Mouse (Mus musculus): ENCODE measurements around the gene Aldh1b1. TPM values are rescaled to one million over a fixed set of nuclear protein-coding genes. Genes with fewer than 3 reads are reported as not detected.

Aldh1b1 gene
- total RNA-seq, 2 experiments from 2014 or later: 1.7 TPM; not detected in 1

DNA sequence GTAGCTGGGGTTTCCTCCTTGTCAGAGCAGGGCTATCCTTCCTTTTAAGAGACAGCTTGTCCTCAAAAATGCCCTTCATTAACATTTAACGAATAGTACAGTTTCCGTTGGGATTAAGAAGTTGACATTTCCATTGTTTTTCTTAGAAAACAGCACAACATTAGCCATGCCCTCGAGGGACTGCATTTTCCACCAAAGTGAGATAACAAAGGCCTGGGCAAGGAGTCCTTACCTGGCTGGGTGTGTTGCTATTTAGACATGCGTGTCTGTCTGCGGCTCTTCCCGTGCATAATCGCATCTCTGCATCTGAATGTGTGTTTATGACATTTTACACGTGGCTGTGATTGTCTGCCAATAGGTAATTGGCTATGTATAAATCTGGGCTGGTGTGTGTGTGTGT lies 27.6 kb upstream of the Aldh1b1 start:
- ATAC-seq (replicated peaks; ENCODE audit: low FRiP score, poor library complexity, severe bottlenecking): no peak

DNA sequence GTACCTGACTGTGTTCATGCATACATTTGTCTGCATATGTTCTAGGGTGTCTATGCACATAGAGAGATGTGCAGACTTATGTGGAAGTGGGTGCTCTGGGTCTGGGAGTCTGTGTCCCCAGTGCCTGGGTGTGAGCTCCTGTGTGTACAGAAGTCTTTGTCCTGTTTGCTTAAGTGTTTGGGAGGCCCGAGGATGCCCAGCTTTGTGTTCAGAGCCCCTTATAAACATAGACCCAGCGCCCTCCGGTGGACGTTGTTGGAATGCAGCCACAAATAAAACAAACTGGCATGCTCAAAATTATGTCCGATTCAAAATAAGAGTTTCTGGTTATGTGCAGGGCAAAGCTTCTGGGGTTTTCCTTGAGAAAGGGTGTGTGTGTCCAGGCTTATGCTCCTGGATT lies 27.2 kb upstream of the Aldh1b1 start:
- no peak for ATAC-seq (replicated peaks; ENCODE audit: low FRiP score, poor library complexity, severe bottlenecking)

DNA sequence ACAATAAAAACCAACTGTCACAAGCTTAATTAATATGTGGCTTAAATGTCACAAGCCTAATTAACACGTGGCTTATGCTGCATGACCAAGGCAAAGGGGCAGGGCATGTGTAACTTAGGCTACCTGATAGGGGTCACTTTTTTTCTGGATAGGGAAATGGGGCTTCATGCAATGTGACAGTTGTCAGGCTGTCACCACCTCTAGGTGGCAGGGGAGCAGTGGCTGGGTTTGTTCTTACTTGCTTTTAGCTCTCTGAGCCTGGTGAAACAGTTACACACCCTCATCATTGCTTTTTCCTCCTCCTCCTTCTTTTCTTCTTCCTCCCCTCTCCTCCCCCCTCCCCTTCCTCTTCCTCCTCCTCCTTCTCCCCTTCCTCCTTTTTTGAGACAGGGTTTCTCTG lies 15.2 kb upstream of the Aldh1b1 start:
- ATAC-seq (replicated peaks; ENCODE audit: low FRiP score, poor library complexity, severe bottlenecking): no peak

DNA sequence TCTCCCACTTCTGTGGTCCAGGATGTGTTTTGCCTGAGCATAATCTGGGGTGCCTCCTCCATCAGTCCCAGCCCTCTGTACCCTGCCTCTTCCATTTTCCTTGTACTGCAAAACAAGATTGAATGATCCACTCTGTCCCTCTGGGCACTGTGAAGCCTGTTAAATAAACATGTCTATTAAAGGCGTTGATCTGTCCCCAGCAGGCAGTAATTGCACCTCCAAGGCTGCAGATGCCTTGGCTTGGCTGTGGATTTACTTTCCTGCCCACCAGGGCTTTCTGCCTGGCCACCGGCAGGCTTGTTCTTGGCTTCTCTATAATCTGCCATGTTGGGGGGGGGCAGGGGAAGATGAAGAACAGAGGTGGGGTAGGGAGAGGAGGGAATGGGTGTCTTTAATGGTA lies 12.9 kb upstream of the Aldh1b1 start:
- no peak for ATAC-seq (replicated peaks; ENCODE audit: low FRiP score, poor library complexity, severe bottlenecking)

DNA sequence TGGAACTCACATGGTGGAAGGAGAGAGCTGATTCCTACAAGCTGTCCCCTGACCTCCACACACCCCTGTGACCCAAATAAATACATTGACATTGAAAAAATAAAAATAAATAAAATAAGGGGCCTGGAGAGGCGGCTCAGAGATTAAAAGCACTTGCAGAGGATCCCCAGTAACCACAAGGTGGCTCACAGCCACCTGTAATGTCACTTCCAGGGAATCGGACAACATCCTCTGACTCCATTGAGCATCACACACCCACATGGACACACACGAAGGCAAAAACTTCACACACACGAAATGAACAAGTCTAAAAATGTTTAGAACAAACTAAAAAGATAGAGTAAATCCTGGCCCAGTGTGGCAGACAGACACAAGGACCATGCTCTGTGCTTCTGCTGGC lies 12.1 kb upstream of the Aldh1b1 start:
- ATAC-seq (replicated peaks; ENCODE audit: low FRiP score, poor library complexity, severe bottlenecking): no peak

DNA sequence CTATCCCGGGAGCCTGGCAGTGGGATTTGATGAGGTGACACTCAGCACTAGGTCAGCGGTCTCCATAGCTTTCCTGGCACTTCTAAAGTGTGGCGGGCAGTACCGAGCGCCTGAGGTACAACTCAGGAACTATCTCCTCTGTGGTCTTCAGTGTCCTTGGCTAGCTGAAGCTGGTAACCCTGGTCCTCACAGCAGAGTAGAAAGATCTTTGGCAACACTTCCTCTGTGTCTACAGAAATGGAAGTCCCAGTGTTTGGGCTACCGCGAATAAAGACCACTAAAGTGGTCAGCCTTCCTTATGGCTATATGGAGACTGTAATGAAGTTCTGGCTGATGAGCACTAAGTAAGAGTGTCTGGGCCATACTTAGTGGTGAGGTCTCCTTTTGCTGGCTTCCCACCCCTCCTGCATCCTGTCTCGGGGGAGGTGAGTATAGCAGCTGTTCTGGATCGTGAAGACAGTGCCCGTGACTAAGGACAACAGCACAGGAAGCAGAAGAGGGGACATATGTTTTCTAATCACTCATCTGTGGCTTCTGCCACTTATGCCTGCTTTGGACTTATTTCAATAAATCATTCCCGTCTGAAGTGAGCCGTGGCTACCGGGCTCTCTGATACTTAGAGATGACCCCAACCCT lies 10.3 kb upstream of the Aldh1b1 start:
- ATAC-seq (replicated peaks; ENCODE audit: low FRiP score, poor library complexity, severe bottlenecking): no peak

DNA sequence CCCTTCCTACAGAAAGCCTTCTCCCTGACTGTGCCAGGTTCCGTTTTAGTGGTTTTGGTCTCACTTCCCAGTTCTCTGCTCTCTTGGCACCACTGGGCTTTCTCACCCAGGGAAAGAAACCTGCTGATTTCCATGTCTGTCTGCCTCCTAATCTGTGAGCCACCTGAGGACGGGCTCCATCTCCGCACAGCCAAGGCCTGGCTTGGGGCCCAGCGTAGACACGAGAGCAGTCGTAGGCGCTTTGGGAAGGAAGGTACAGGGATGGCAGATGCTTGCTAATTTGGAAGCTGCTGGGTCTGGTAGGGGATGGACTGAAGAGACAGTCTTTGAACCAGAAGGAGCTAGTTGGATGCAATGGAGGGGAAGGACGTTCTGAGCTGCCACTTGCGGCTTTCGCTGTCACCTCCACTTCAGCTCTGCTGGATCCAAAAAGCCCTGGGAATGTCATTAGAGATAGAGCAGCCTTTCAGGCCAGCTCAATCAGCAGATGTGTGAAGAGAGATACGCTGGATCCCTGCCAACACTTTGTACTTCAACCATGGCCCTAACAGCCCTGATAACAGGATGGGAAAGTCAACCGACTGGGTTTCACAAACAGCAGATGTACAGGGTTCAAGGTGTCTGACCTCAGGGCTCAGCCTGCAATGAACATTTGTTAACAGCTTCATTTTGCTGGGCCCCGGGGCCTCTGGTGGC lies 9.4 kb upstream of the Aldh1b1 start:
- ATAC-seq (replicated peaks; ENCODE audit: low FRiP score, poor library complexity, severe bottlenecking): no peak

DNA sequence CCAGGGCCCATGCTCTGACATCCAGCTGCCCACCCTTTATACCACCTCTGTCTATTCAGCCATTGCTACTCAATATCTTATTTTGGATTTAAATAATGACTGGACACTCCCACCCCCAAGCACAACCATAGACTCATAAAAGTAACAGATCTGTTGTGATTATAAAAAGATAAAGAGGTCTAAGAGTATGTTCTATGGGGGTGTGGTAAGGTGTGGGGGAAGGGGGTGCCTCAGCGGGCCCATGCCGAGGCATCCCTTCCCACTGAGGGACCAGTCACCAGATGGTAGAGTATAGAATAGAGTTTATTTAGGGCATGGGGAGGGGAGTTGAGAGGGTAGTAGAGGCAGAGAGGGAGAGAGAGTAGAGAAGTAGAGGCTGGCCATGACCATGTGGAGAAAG lies 8.8 kb upstream of the Aldh1b1 start:
- ATAC-seq (replicated peaks; ENCODE audit: low FRiP score, poor library complexity, severe bottlenecking): no peak

DNA sequence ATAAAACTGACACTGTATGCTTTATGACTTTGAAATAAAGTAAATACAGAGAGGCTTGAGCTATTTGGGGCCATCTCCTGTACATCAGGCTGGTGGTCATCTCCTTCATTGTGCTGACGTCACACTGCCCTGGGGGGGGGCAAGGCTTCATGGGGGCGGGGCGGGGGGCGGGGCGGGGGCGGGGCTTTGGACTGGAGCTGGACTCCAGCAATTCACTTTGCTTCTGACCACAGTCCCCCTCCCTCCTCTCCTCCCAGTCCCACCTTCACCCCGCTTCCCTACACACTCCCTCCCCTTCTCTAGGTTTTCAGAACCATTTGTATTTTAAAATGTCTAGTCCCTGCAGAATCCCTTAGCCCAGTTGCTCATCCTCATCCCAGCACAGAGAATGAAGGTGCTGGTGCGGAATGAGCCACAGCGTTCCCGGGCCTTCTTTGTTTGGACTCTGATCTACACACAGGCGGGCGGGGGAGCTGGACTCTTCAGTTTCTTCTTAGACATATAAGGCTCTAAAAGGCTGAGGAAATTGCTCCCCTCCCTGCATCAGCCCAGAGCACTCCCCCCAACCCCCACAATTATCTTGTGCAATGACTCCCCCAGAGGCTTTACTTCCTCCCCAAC lies 3.5 kb upstream of the Aldh1b1 start:
- no peak for ATAC-seq (replicated peaks; ENCODE audit: low FRiP score, poor library complexity, severe bottlenecking)

DNA sequence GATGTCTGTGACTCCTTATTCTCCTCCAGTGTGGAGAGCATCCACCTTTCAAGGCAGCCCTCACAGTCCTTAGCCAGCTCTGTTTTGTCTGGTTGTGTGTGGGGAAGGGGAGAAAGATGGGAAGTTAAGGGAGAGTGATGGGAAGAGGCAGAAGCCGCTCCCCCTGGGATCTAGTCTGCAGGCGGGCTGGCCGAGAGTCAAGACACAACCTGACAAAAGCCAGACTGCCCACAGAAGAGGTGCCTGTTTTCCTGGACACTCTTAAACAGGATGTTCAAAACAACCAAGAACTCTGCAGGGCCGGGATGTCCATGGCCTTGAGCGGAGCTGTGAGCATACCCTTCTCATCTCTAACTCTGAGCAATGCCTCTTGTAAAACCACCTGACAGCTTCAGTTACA lies 2.1 kb upstream of the Aldh1b1 start:
- no peak for ATAC-seq (replicated peaks; ENCODE audit: low FRiP score, poor library complexity, severe bottlenecking)

DNA sequence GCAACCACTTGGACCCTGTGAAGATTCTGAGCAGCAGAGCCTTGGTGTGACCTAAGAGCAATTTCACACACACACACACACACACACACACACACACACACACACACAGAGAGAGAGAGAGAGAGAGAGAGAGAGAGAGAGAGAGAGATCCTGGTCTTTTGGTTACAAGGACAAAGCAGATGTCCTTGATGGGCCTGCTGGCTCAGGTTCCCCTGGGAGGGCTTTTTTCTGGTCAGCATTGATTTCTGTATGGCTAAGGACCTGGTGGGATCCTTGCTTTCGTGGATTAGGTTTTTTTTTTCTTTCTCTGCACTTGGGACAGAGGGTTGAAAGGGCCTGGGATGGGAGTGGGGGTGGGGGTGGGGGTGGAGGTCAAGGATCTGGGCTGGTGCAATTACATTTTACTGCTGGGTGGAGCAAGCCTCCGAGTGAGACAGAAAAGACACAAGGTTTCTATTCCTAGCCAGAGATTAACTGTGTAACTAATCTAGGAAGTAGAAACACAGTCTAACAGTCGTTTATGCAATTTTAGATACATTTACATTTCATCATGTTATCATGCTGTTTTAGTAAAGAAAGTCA lies 1.2 kb downstream of the Aldh1b1 start:
- ATAC-seq (replicated peaks; ENCODE audit: low FRiP score, poor library complexity, severe bottlenecking): no peak

DNA sequence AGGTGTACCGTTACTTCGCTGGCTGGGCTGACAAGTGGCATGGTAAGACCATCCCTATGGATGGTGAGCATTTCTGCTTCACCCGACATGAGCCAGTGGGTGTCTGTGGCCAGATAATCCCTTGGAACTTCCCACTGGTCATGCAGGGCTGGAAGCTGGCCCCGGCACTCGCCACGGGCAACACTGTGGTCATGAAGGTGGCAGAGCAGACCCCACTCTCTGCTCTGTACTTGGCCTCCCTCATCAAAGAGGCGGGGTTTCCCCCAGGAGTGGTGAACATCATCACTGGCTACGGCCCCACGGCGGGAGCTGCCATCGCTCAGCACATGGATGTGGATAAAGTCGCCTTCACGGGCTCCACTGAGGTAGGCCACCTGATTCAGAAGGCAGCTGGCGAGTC lies 4.1 kb downstream of the Aldh1b1 start:
- no peak for ATAC-seq (replicated peaks; ENCODE audit: low FRiP score, poor library complexity, severe bottlenecking)

DNA sequence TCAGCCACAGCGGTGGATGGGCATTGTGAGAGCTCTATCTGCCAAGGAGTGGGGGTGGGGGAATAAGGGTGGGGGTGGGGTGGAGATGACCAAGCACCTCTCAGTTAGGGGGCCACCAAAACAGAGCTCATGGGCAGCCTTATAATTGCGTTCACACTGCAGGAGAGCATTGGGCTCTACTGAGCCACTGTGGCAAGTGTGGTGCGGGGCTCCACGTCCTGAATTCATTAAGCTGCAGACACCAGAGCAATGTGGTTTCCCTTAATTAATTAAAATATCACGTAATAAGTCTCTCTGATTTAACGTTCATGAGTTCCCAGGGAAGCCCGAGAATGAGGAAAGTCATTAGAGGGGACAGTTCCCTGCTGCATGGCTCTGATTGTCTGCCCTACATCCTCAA lies 9.2 kb downstream of the Aldh1b1 start:
- no peak for ATAC-seq (replicated peaks; ENCODE audit: low FRiP score, poor library complexity, severe bottlenecking)

DNA sequence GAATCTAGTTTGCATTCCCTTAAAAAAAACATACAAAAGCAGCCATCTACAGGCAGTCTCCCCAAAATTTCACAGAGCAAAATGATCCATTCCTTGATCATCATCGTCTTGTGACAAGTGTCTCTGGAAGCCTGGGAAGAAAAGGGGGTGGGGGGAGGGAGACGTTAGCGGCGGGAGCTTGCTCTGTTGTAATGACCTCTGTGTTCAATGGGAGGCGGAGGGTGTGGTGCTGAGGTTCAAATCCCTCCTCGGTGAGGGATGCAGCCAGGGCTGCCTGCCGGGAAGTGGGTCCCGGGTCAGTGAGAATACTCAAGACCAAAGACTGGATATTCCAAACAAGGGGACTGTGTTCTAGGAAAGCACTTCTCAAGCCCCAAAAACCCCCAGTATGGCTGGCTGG lies 12.4 kb downstream of the Aldh1b1 start:
- ATAC-seq (replicated peaks; ENCODE audit: low FRiP score, poor library complexity, severe bottlenecking): no peak

DNA sequence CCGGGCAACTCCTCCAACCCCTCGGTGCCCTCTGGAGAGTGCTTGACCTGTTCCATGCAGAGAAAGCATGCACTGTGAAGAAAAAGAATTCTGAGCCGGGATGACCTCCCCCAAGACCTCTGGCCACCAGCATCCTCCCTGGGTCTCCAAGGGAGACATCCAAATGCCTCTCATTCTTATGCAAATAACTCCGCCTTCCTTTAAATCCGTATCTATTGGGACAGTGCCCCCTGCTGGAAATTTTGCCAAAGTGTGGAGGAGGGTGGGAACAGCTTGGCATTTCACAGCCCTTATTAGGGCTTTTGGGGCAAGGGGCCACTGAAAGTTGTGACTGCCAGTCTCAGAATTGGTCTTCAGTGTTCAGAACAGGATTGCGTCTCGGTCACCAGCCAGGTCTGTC lies 16.7 kb downstream of the Aldh1b1 start:
- ATAC-seq (replicated peaks; ENCODE audit: low FRiP score, poor library complexity, severe bottlenecking): no peak

DNA sequence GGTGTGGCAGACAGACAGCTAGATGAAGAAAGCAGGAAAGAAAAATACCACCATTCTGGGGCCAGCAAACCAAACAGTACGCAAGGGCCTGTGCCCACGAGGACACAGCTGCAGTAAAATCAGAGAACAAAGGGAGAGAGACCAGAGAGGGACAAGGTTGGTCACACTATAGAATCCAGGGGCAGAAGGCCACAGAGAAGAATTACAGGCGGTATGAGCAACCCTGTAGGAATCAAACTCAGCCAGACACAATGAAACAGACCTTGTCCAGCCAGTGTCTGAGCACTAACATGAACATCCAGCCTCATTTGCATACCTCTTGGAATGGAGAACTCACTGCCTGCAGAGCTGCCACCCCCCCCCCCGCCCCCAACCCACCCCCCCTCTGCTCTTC lies 20.0 kb downstream of the Aldh1b1 start:
- no peak for ATAC-seq (replicated peaks; ENCODE audit: low FRiP score, poor library complexity, severe bottlenecking)

DNA sequence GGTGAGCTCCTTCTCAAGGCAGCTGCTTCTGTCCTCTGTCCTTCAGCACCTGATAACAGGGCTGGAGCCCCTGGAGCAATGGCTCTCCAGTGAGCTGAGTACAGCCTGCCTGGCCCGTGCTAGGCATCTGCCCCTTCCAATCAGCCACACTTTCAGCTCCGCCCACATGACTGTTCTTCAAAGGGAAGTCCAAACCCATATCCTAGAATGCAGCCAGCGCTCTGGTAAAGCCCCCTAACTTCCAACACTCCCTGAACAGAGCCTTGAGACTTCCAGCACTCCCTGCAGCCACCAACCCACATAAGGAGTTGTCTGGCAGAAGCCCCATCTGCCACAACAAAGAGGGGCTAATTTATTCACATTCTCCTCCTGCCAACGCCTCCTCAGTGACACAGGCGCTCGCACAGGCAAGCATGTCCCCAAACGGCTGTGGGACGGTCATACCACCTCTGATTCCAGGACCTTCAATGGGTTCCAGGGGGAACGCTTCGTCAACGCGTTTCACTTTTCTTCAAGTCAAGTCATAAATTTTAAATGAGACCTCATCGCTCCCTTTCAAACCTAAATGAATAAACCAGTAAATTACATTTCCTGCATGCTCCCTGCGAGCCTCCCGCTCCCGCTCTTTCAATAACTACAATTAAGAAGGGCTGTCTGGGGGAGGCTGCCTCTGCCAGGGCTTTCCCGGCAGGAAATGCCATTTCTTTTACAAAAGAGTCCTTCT lies 20.5 kb downstream of the Aldh1b1 start:
- ATAC-seq (replicated peaks; ENCODE audit: low FRiP score, poor library complexity, severe bottlenecking): no peak

DNA sequence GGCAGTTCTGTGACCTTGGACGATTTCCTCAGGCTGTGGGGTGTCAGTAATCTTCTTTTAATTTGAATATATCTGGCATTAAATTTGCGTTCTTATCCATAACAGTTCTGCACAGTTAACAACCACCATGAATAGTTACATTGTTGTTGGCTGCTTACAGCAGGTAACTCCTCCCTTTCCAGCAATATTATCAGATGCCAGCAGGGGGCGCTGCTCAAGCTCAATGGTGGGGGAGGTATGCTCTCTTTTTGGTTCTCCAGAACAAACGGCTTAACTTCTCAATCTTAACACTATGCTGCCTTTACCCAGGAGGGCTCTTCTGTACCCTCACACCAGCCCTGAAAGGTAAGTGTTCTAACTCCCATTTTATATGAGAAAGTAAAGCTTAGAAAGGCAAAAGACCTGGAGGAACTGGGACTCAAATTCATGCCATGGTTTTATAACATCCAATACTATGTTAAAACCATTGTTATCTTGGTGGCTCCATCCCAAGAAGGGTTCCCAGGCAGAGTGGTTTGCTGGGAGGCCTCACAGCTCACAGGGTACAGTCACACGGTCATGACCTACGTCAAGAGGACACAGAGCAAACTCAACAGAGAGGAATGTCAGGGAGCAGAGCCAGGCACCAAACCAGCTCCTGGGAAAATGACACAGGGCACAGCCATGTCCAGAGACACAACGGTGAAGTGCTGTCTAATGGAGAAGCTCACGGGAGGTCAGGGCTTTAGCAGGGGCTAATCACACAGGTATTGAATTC lies 21.4 kb downstream of the Aldh1b1 start:
- ATAC-seq (replicated peaks; ENCODE audit: low FRiP score, poor library complexity, severe bottlenecking): no peak

DNA sequence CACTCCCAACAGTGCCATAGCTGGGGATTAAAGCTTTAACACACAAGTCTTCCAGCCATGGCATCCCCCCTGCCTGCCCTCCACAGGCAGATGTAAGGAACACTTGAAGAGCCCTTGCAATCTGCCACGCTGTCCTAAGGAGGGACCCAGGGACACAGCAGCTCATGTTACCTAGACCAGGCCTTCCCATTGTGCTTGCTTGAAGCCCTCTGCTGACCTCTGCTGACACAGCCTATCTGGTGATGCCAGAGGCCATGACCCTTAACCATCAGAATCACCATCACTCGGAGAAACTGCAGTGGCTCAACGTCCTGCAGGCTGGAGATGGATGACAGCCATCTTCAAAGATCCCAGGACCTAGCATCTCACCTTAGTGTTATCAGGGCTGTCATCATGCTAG lies 23.2 kb downstream of the Aldh1b1 start:
- no peak for ATAC-seq (replicated peaks; ENCODE audit: low FRiP score, poor library complexity, severe bottlenecking)
